Mouse (Mus musculus) heart, adult 2 months (tissue): ENCODE results near the gene Hes7.

ENCODE experiments used
- CTCF ChIP-seq: fragments of 200-600 bp; IDR thresholded peaks from 2 replicates; pipeline ENCODE4 v1.8.1; 2022; ENCODE audit warnings: antibody characterized with exemption, mild to moderate bottlenecking, moderate library complexity
- POLR2A ChIP-seq: fragments of 200-500 bp; IDR thresholded peaks from 2 replicates; pipeline ENCODE4 v1.6.1; 2011; ENCODE audit warnings: mild to moderate bottlenecking, low read depth, low read length, control low read depth; ENCODE audit not compliant: insufficient read depth

- peak; percentile 54 for TF ChIP-seq CTCF
- TF ChIP-seq POLR2A, result no peak
These were observed 13.9 kb downstream of the Hes7 start for GRCm38 (mm10) chr11:69133923-69134621.
